Mouse (Mus musculus): ENCODE measurements at regions not wholly inside any gene's neighbourhood (a gene's known extent, or its start where the extent isn't known, plus 50 kb on each side); places are given as distances from the start of the nearest gene placed in this dataset.

DNA sequence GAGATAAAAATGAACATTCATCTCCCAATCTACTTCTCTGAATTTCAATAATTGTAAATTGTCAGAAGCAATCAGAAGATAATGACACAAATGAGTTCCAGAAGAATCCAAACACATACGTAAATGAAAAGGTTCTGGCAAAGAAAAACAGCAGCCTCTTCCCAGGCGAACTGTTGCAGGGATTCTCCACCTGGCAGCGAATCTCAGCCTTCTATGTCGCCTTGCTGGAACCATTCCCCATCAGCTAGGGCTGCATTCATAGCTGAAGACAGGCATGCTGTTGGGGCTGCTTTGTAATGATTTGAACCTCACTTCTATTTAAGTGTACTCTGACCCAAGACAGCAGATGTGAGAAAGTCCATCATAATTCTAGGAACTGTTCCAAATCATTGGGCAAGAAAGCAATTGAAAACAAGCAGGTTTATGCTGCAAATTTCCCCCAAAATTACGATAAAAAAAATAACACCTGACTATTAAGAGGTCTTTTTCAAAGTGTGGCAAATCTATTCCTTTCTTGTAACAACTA lies 387.6 kb downstream of the Adgrl2 start:
- Histone ChIP-seq H3K4me2 (replicated peaks; ENCODE audit: low read depth, low read length, severe bottlenecking) (no peak overlapping the region), H3K27me3 (ENCODE audit: control insufficient read depth, insufficient read depth, low read length) (no peaks in the 10 kb centered on the region), H3K27ac (replicated peaks; ENCODE audit: low read depth, low read length) (no peak overlapping the region), H3K9ac (ENCODE audit: low read depth, low read length, severe bottlenecking) (no peak overlapping the region), H3K4me3 (replicated peaks; ENCODE audit: low read length) (no peak overlapping the region), H3K36me3 (ENCODE audit: control insufficient read depth, insufficient read depth, low read length) (no peaks in the 10 kb centered on the region), H3K4me1 (ENCODE audit: control insufficient read depth, insufficient read depth, low read length) (no peaks in the 10 kb centered on the region), H3K9me3 (ENCODE audit: control insufficient read depth, low read length) (no peaks in the 10 kb centered on the region)
- TF ChIP-seq POLR2A (IDR thresholded peaks at IDR 0.05; ENCODE audit: borderline replicate concordance, extremely low read depth, insufficient read depth, insufficient read length): no peak
- WGBS: 69% methylated on average over 5 of the region's 5 CpGs
- DNase-seq (ENCODE audit: low spot score) (no peak), ATAC-seq (ENCODE audit: low FRiP score, low read depth) (no peak)

DNA sequence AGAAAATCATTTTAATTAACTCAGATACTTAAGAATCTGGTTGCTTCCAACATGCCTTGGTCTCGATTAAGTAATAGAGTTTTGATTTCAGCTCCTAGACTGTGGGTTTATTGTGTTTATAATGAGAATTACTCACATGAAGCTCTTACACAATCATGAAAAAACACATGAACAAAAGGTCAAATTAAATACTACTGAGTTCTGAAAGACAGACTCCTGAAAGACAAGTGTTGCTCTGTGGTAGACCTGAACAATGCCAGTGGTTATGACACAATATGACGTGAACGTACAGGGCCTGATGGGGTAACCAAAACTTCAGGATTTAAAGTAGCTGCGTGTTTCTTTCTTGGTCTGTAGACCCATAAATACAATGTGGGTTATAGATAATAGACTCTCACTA lies 394.8 kb downstream of the Adgrl2 start:
- no peaks in the 10 kb centered on the region for H3K9me3 ChIP-seq (ENCODE audit: control insufficient read depth, low read length)
- TF ChIP-seq POLR2A (IDR thresholded peaks at IDR 0.05; ENCODE audit: borderline replicate concordance, extremely low read depth, insufficient read depth, insufficient read length): no peak
- H3K36me3 ChIP-seq (ENCODE audit: control insufficient read depth, insufficient read depth, low read length): no peaks in the 10 kb centered on the region
- no peak overlapping the region for H3K27ac ChIP-seq (replicated peaks; ENCODE audit: low read depth, low read length)
- H3K4me3 ChIP-seq (replicated peaks; ENCODE audit: low read length): no peak overlapping the region
- H3K4me2 ChIP-seq (replicated peaks; ENCODE audit: low read depth, low read length, severe bottlenecking): no peak overlapping the region
- ATAC-seq (ENCODE audit: low FRiP score, low read depth) (no peak), DNase-seq (ENCODE audit: low spot score) (no peak)
- H3K9ac ChIP-seq (ENCODE audit: low read depth, low read length, severe bottlenecking): no peak overlapping the region
- no peaks in the 10 kb centered on the region for H3K27me3 ChIP-seq (ENCODE audit: control insufficient read depth, insufficient read depth, low read length)
- H3K4me1 ChIP-seq (ENCODE audit: control insufficient read depth, insufficient read depth, low read length): no peaks in the 10 kb centered on the region
- 92% methylated on average over 4 of the region's 4 CpGs for WGBS

DNA sequence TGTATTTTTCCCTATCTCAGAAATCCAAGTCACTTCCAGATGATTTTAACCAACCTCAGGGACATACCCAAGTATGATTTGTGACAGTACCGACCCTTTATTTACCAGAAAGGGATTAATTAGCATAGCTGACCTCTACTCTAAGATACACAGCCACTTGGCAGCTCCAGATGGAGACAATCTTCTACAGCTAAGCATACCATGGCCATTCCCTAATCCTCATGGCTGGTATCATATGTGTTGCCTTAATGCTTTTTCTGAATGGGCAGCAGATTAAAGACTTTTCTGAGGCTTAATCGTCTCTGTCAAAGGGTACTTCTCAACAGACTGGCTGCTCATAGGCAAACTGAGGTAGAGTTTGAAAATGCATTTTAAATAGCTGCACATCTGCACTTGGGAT lies 400.8 kb downstream of the Adgrl2 start:
- Histone ChIP-seq H3K9ac (ENCODE audit: low read depth, low read length, severe bottlenecking) (no peak overlapping the region), H3K4me3 (replicated peaks; ENCODE audit: low read length) (no peak overlapping the region), H3K4me2 (replicated peaks; ENCODE audit: low read depth, low read length, severe bottlenecking) (no peak overlapping the region), H3K36me3 (ENCODE audit: control insufficient read depth, insufficient read depth, low read length) (no peaks in the 10 kb centered on the region), H3K9me3 (ENCODE audit: control insufficient read depth, low read length) (no peaks in the 10 kb centered on the region), H3K4me1 (ENCODE audit: control insufficient read depth, insufficient read depth, low read length) (no peaks in the 10 kb centered on the region), H3K27me3 (ENCODE audit: control insufficient read depth, insufficient read depth, low read length) (no peaks in the 10 kb centered on the region), H3K27ac (replicated peaks; ENCODE audit: low read depth, low read length) (no peak overlapping the region)
- no peak for DNase-seq (ENCODE audit: low spot score)
- ATAC-seq (ENCODE audit: low FRiP score, low read depth): no peak
- no peak for TF ChIP-seq POLR2A (IDR thresholded peaks at IDR 0.05; ENCODE audit: borderline replicate concordance, extremely low read depth, insufficient read depth, insufficient read length)
- 71% methylated on average over 2 of the region's 2 CpGs for WGBS

DNA sequence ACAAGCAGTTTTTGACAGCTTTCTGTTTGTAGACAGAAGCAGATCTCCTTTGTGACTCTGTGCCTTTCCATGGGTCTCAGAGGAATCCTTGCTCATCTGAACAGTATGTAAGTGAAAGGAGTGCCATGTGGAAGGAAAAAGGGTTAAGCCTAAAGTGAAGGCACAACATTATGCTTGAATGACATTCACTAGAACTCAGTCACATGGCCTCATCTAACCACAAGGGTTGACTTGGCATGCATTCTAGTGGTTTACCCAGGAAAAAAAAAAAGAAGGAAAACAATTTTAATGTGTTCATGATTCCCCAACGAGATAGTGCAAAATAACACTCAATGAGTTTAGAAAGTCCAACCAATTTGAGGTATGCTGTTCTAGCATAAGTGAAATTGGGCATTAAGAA lies 414.6 kb downstream of the Adgrl2 start:
- no peak overlapping the region for H3K4me2 ChIP-seq (replicated peaks; ENCODE audit: low read depth, low read length, severe bottlenecking)

DNA sequence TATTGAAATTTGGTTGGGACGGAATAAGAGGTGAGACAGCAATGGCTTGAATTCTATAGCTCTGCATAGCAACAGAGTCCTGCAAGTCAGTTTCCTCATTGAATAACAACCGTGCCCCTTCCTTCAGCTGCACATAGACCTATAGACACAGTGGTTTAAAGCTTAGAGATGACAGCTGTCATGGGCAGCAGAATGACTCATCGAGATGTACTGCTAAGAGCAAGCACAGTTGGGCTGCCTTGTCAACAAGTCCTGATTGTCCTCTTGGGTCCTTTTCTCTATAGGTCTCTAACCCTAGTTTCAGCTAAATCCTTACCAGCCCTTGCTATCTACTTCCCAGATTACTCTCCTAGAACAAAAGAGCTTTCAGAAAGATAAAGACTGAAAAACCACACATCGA lies 417.9 kb downstream of the Adgrl2 start:
- no peak for TF ChIP-seq POLR2A (IDR thresholded peaks at IDR 0.05; ENCODE audit: borderline replicate concordance, extremely low read depth, insufficient read depth, insufficient read length)
- no peak for ATAC-seq (ENCODE audit: low FRiP score, low read depth)
- WGBS: 90% methylated on average over 4 of the region's 4 CpGs

More for the DNA sequence above, 414.6 kb downstream of the Adgrl2 start:
- Histone ChIP-seq H3K27me3 (ENCODE audit: control insufficient read depth, insufficient read depth, low read length) (no peaks in the 10 kb centered on the region), H3K4me1 (ENCODE audit: control insufficient read depth, insufficient read depth, low read length) (no peaks in the 10 kb centered on the region), H3K36me3 (ENCODE audit: control insufficient read depth, insufficient read depth, low read length) (no peaks in the 10 kb centered on the region), H3K27ac (replicated peaks; ENCODE audit: low read depth, low read length) (no peak overlapping the region), H3K9me3 (ENCODE audit: control insufficient read depth, low read length) (no peaks in the 10 kb centered on the region), H3K4me3 (replicated peaks; ENCODE audit: low read length) (no peak overlapping the region), H3K9ac (ENCODE audit: low read depth, low read length, severe bottlenecking) (no peak overlapping the region)
- no peak for DNase-seq (ENCODE audit: low spot score)
- no peak for ATAC-seq (ENCODE audit: low FRiP score, low read depth)
- 81% methylated on average over 1 of the region's 1 CpGs for WGBS
- TF ChIP-seq POLR2A (IDR thresholded peaks at IDR 0.05; ENCODE audit: borderline replicate concordance, extremely low read depth, insufficient read depth, insufficient read length): no peak

DNA sequence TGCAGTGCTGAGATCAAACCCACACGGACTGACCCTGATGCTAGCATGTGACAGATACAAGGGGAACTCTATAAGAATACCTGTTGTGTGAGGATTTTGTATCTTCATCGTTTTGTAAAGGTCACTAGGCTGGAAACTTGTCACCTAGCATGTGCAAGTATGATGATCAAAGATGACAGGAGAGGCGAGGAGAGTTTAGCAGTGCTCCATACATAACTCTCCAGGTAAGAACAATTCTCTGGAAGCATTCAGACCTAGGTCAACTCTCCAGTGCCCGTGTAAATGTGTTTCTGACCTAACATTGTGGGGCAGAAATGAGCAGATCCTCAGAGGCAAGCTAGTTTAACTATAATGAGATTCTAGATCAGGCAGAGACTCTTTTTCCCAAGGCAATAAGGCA lies 425.6 kb downstream of the Adgrl2 start:
- no peak overlapping the region for H3K4me2 ChIP-seq (replicated peaks; ENCODE audit: low read depth, low read length, severe bottlenecking)
- H3K9me3 ChIP-seq (ENCODE audit: control insufficient read depth, low read length): no peaks in the 10 kb centered on the region
- no peak for TF ChIP-seq POLR2A (IDR thresholded peaks at IDR 0.05; ENCODE audit: borderline replicate concordance, extremely low read depth, insufficient read depth, insufficient read length)
- H3K27ac ChIP-seq (replicated peaks; ENCODE audit: low read depth, low read length): no peak overlapping the region
- H3K9ac ChIP-seq (ENCODE audit: low read depth, low read length, severe bottlenecking): no peak overlapping the region
- WGBS: 79% methylated on average over 4 of the region's 4 CpGs
- no peak for DNase-seq (ENCODE audit: low spot score)
- H3K4me3 ChIP-seq (replicated peaks; ENCODE audit: low read length): no peak overlapping the region
- H3K36me3 ChIP-seq (ENCODE audit: control insufficient read depth, insufficient read depth, low read length): no peaks in the 10 kb centered on the region
- no peak for ATAC-seq (ENCODE audit: low FRiP score, low read depth)
- H3K27me3 ChIP-seq (ENCODE audit: control insufficient read depth, insufficient read depth, low read length): no peaks in the 10 kb centered on the region
- 0 out of 2 replicates have a peak, but pooled peaks cover 1% of the 10 kb centered on the region for H3K4me1 ChIP-seq (ENCODE audit: control insufficient read depth, insufficient read depth, low read length)

More for the DNA sequence above, 417.9 kb downstream of the Adgrl2 start:
- Histone ChIP-seq H3K4me1 (ENCODE audit: control insufficient read depth, insufficient read depth, low read length) (no peaks in the 10 kb centered on the region), H3K4me3 (replicated peaks; ENCODE audit: low read length) (no peak overlapping the region), H3K27ac (replicated peaks; ENCODE audit: low read depth, low read length) (no peak overlapping the region), H3K9me3 (ENCODE audit: control insufficient read depth, low read length) (no peaks in the 10 kb centered on the region), H3K27me3 (ENCODE audit: control insufficient read depth, insufficient read depth, low read length) (no peaks in the 10 kb centered on the region), H3K9ac (ENCODE audit: low read depth, low read length, severe bottlenecking) (no peak overlapping the region), H3K4me2 (replicated peaks; ENCODE audit: low read depth, low read length, severe bottlenecking) (no peak overlapping the region), H3K36me3 (ENCODE audit: control insufficient read depth, insufficient read depth, low read length) (no peaks in the 10 kb centered on the region)
- DNase-seq (ENCODE audit: low spot score): no peak
